Mouse (Mus musculus) limb, embryonic 12.5 days (tissue): ENCODE measurements at regions not wholly inside any gene's neighbourhood (a gene's known extent, or its start where the extent isn't known, plus 50 kb on each side); places are given as distances from the start of the nearest gene placed in this dataset.
A peak's percentile ranks its signal among the peaks of the same experiment; 100 is the strongest.

Experiments
- ATAC-seq: fragments of 200-750 bp; cut with Nextera tagmentation; 2 replicates; pipeline ENCODE4 v1.8.0; 2017; ENCODE audit warnings: low read depth, moderate TSS enrichment; ENCODE audit not compliant: insufficient number of reproducible peaks, insufficient read depth, low FRiP score, low TSS enrichment
- H3K27ac ChIP-seq: fragments of 300-500 bp; sonication (generic); 2 replicates; pipeline ENCODE4 v1.5.1; 2016; ENCODE audit warnings: mild to moderate bottlenecking, moderate library complexity
- H3K27me3 ChIP-seq: fragments of 300-500 bp; sonication (generic); 2 replicates; pipeline ENCODE4 v1.6.1; 2016; ENCODE audit warnings: mild to moderate bottlenecking, moderate library complexity
- H3K36me3 ChIP-seq: fragments of 300-500 bp; sonication (generic); 2 replicates; pipeline ENCODE4 v1.6.1; 2016; ENCODE audit warnings: mild to moderate bottlenecking, moderate library complexity
- H3K4me1 ChIP-seq: fragments of 300-500 bp; sonication (generic); replicated peaks from 2 replicates; pipeline ENCODE4 v1.6.1; 2016
- H3K4me2 ChIP-seq: fragments of 300-500 bp; sonication (generic); 2 replicates; pipeline ENCODE4 v1.6.1; 2016; ENCODE audit warnings: mild to moderate bottlenecking, moderate library complexity
- H3K4me3 ChIP-seq: fragments of 300-500 bp; sonication (generic); replicated peaks from 2 replicates; pipeline ENCODE4 v1.5.1; 2016; ENCODE audit warnings: mild to moderate bottlenecking
- H3K9ac ChIP-seq: fragments of 300-500 bp; sonication (generic); replicated peaks from 2 replicates; pipeline ENCODE4 v1.6.1; 2016; ENCODE audit warnings: mild to moderate bottlenecking, moderate library complexity
- H3K9me3 ChIP-seq: fragments of 300-500 bp; sonication (generic); 2 replicates; pipeline ENCODE4 v1.6.1; 2016; ENCODE audit warnings: mild to moderate bottlenecking, moderate library complexity
- WGBS: fragments of 180-500 bp; shearing (Covaris S2); methylation state at CpG from one replicate; pipeline ENCODE4 v1.1.7; 2016; 5-methylcytosine and 5-hydroxymethylcytosine counted together

- Histone ChIP-seq H3K4me3 (no peak overlapping the region), H3K36me3 (no peaks in the 10 kb centered on the region), H3K27ac (no peak overlapping the region), H3K9ac (no peak overlapping the region), H3K4me2 (no peak overlapping the region), H3K27me3 (no peaks in the 10 kb centered on the region; the same call in 1 of the 2 replicates), H3K9me3 (0 out of 2 replicates have a peak, but pooled peaks cover 5% of the 10 kb centered on the region), H3K4me1 (0 out of 2 replicates have a peak, but pooled peaks cover 4% of the 10 kb centered on the region)
- ATAC-seq, result no peak
- WGBS, result 77% methylated on average over 1 of the region's 1 CpGs
These were observed 345.0 kb upstream of the Irak1bp1 start for GRCm38 (mm10) chr9:82484341-82484740.

GRCm38 (mm10) chr9:82493440-82493839 is 335.9 kb upstream of the Irak1bp1 start:
- no peaks in the 10 kb centered on the region for H3K4me1 ChIP-seq
- no peaks in the 10 kb centered on the region for H3K9me3 ChIP-seq
- no peaks in the 10 kb centered on the region for H3K27me3 ChIP-seq
- H3K9ac ChIP-seq, result no peak overlapping the region
- H3K4me3 ChIP-seq, result no peak overlapping the region
- H3K36me3 ChIP-seq, result no peaks in the 10 kb centered on the region
- no peak for ATAC-seq
- no peak overlapping the region for H3K27ac ChIP-seq
- H3K4me2 ChIP-seq, result no peak overlapping the region

- Histone ChIP-seq H3K4me3 (no peak overlapping the region), H3K4me1 (no peaks in the 10 kb centered on the region), H3K9me3 (no peaks in the 10 kb centered on the region), H3K9ac (no peak overlapping the region), H3K27ac (no peak overlapping the region), H3K36me3 (no peaks in the 10 kb centered on the region), H3K27me3 (no peaks in the 10 kb centered on the region), H3K4me2 (no peak overlapping the region)
- ATAC-seq, result no peak
- WGBS, result 34% methylated on average over 2 of the region's 2 CpGs
These were observed 319.3 kb upstream of the Irak1bp1 start for GRCm38 (mm10) chr9:82510014-82510413.

GRCm38 (mm10) chr9:82518993-82519392 is 310.3 kb upstream of the Irak1bp1 start:
- no peak overlapping the region for H3K4me3 ChIP-seq
- ATAC-seq, result no peak
- no peaks in the 10 kb centered on the region for H3K36me3 ChIP-seq
- no peaks in the 10 kb centered on the region for H3K4me1 ChIP-seq
- WGBS, result 54% methylated on average over 1 of the region's 1 CpGs
- H3K9me3 ChIP-seq, result no peaks in the 10 kb centered on the region
- no peak overlapping the region for H3K27ac ChIP-seq
- H3K4me2 ChIP-seq, result no peak overlapping the region
- no peaks in the 10 kb centered on the region for H3K27me3 ChIP-seq
- no peak overlapping the region for H3K9ac ChIP-seq

GRCm38 (mm10) chr9:82527867-82528385 is 301.4 kb upstream of the Irak1bp1 start:
- 82% methylated on average over 8 of the region's 8 CpGs for WGBS
- Histone ChIP-seq H3K27ac (no peak overlapping the region), H3K9ac (no peak overlapping the region), H3K27me3 (no peaks in the 10 kb centered on the region), H3K4me1 (no peaks in the 10 kb centered on the region), H3K36me3 (no peaks in the 10 kb centered on the region), H3K4me2 (no peak overlapping the region), H3K9me3 (no peaks in the 10 kb centered on the region), H3K4me3 (no peak overlapping the region)
- no peak for ATAC-seq

GRCm38 (mm10) chr9:82552726-82553125 is 276.6 kb upstream of the Irak1bp1 start:
- no peak overlapping the region for H3K27ac ChIP-seq
- no peak overlapping the region for H3K4me3 ChIP-seq
- H3K36me3 ChIP-seq, result no peaks in the 10 kb centered on the region
- 56% methylated on average over 6 of the region's 6 CpGs for WGBS
- H3K4me2 ChIP-seq, result no peak overlapping the region
- no peak overlapping the region for H3K9ac ChIP-seq
- H3K4me1 ChIP-seq, result 0 out of 2 replicates have a peak, but pooled peaks cover 3% of the 10 kb centered on the region
- no peaks in the 10 kb centered on the region for H3K9me3 ChIP-seq
- peak; percentile 47; the same call in 1 of the 2 replicates for ATAC-seq
- H3K27me3 ChIP-seq, result no peaks in the 10 kb centered on the region

GRCm38 (mm10) chr9:82553213-82553612 is 276.1 kb upstream of the Irak1bp1 start:
- Histone ChIP-seq H3K4me3 (no peak overlapping the region), H3K9ac (no peak overlapping the region), H3K4me1 (0 out of 2 replicates have a peak, but pooled peaks cover 3% of the 10 kb centered on the region), H3K27me3 (no peaks in the 10 kb centered on the region), H3K4me2 (no peak overlapping the region), H3K36me3 (no peaks in the 10 kb centered on the region), H3K9me3 (no peaks in the 10 kb centered on the region), H3K27ac (no peak overlapping the region)
- WGBS, result 36% methylated on average over 3 of the region's 3 CpGs
- ATAC-seq, result no peak

GRCm38 (mm10) chr9:82562551-82563465 is 266.5 kb upstream of the Irak1bp1 start:
- Histone ChIP-seq H3K36me3 (no peaks in the 10 kb centered on the region), H3K9me3 (no peaks in the 10 kb centered on the region), H3K27ac (no peak overlapping the region), H3K4me3 (no peak overlapping the region), H3K4me2 (no peak overlapping the region), H3K9ac (no peak overlapping the region), H3K27me3 (no peaks in the 10 kb centered on the region), H3K4me1 (no peaks in the 10 kb centered on the region)
- 77% methylated on average over 1 of the region's 1 CpGs for WGBS
- ATAC-seq, result no peak

GRCm38 (mm10) chr9:82581373-82582018 is 247.8 kb upstream of the Irak1bp1 start:
- no peak overlapping the region for H3K4me2 ChIP-seq
- no peak for ATAC-seq

GRCm38 (mm10) chr9:82609111-82609510 is 220.2 kb upstream of the Irak1bp1 start:
- H3K4me2 ChIP-seq, result no peak overlapping the region

More at GRCm38 (mm10) chr9:82581373-82582018, 247.8 kb upstream of the Irak1bp1 start:
- 74% methylated on average over 4 of the region's 4 CpGs for WGBS
- Histone ChIP-seq H3K4me3 (no peak overlapping the region), H3K9me3 (no peaks in the 10 kb centered on the region), H3K36me3 (no peaks in the 10 kb centered on the region), H3K27ac (no peak overlapping the region), H3K9ac (no peak overlapping the region), H3K4me1 (no peaks in the 10 kb centered on the region), H3K27me3 (no peaks in the 10 kb centered on the region)

GRCm38 (mm10) chr9:82609946-82610345 is 219.4 kb upstream of the Irak1bp1 start:
- Histone ChIP-seq H3K4me2 (no peak overlapping the region), H3K36me3 (no peaks in the 10 kb centered on the region), H3K9ac (no peak overlapping the region), H3K4me1 (no peaks in the 10 kb centered on the region), H3K27ac (no peak overlapping the region), H3K4me3 (no peak overlapping the region), H3K9me3 (no peaks in the 10 kb centered on the region), H3K27me3 (no peaks in the 10 kb centered on the region)
- 76% methylated on average over 4 of the region's 4 CpGs for WGBS
- no peak for ATAC-seq

More at GRCm38 (mm10) chr9:82609111-82609510, 220.2 kb upstream of the Irak1bp1 start:
- Histone ChIP-seq H3K4me3 (no peak overlapping the region), H3K9me3 (no peaks in the 10 kb centered on the region), H3K36me3 (no peaks in the 10 kb centered on the region), H3K4me1 (no peaks in the 10 kb centered on the region), H3K27me3 (no peaks in the 10 kb centered on the region), H3K27ac (no peak overlapping the region), H3K9ac (no peak overlapping the region)
- no peak for ATAC-seq
- WGBS, result 67% methylated on average over 11 of the region's 11 CpGs
